Mouse (Mus musculus) kidney, postnatal 0 days (tissue): ENCODE data around the gene Itpr2. TPM values are rescaled to one million over a fixed set of nuclear protein-coding genes. Genes with fewer than 3 reads are reported as not detected.

Experiments
- ATAC-seq: fragments of 200-750 bp; cut with Nextera tagmentation; replicated peaks from 2 replicates; pipeline ENCODE4 v1.8.0; 2017; ENCODE audit warnings: low read depth, moderate number of reproducible peaks, moderate TSS enrichment, moderate library complexity; ENCODE audit not compliant: low FRiP score
- DNase-seq: peaks from one replicate; pipeline ENCODE4 v3.0.0-alpha.2; 2016; ENCODE audit warnings: low spot score
- H3K27ac ChIP-seq: fragments of 300-500 bp; sonication (generic); 2 replicates; pipeline ENCODE4 v1.5.1; 2014; ENCODE audit warnings: mild to moderate bottlenecking
- H3K27me3 ChIP-seq: fragments of 300-500 bp; sonication (generic); 2 replicates; pipeline ENCODE4 v1.6.1; 2014; ENCODE audit warnings: low read length, mixed read lengths; ENCODE audit not compliant: insufficient read depth
- H3K36me3 ChIP-seq: fragments of 300-500 bp; sonication (generic); 2 replicates; pipeline ENCODE4 v1.6.1; 2014; ENCODE audit warnings: low read length, mixed read lengths; ENCODE audit not compliant: insufficient read depth
- H3K4me1 ChIP-seq: fragments of 300-500 bp; sonication (generic); replicated peaks from 2 replicates; pipeline ENCODE4 v1.6.1; 2014; ENCODE audit warnings: antibody characterized with exemption, low read length, mixed read lengths; ENCODE audit not compliant: insufficient read depth
- H3K4me2 ChIP-seq: fragments of 300-500 bp; sonication (generic); 2 replicates; pipeline ENCODE4 v1.6.1; 2014; ENCODE audit warnings: mild to moderate bottlenecking, low read length, moderate library complexity, mixed read lengths
- H3K4me3 ChIP-seq: fragments of 300-500 bp; sonication (generic); replicated peaks from 2 replicates; pipeline ENCODE4 v1.5.1; 2014; ENCODE audit warnings: low read depth, low read length
- H3K9ac ChIP-seq: fragments of 300-500 bp; sonication (generic); 2 replicates; pipeline ENCODE4 v1.6.1; 2014; ENCODE audit warnings: low read depth, low read length
- H3K9me3 ChIP-seq: fragments of 300-500 bp; sonication (generic); replicated peaks from 2 replicates; pipeline ENCODE4 v1.6.1; 2016; ENCODE audit warnings: low read length, inconsistent platforms, mixed read lengths
- CTCF ChIP-seq: IDR thresholded peaks from 2 replicates; pipeline ENCODE4 v1.5.1; 2016; ENCODE audit warnings: antibody characterized with exemption, low read depth, mild to moderate bottlenecking, moderate library complexity
- WGBS: fragments of 180-500 bp; shearing (Covaris S2); extraction: QIAGEN DNeasy Blood & Tissue Kit; methylation state at CpG from one replicate; pipeline ENCODE4 v1.1.7; 2014; 5-methylcytosine and 5-hydroxymethylcytosine counted together
- polyA plus RNA-seq: library from polyadenylated mRNA; unstranded; fragments of >200 nt; fragmentation: Nextera tagmentation; extraction: Ambion mirVana; gene quantifications from 2 replicates; pipeline ENCODE4 v1.2.1, GENCODE M21; 2015

Gene Itpr2
- polyA plus RNA-seq, 1 experiment from 2014 or later = 17.4 TPM

- Histone ChIP-seq H3K36me3 (0 out of 2 replicates have a peak, but pooled peaks cover 7% of the 10 kb centered on the region), H3K4me2 (no peak overlapping the region), H3K4me1 (no peaks in the 10 kb centered on the region), H3K27me3 (no peaks in the 10 kb centered on the region), H3K27ac (no peak overlapping the region), H3K9ac (no peak overlapping the region), H3K4me3 (no peak overlapping the region), H3K9me3 (no peaks in the 10 kb centered on the region)
- 52% methylated on average over 2 of the region's 2 CpGs for WGBS
- DNase-seq (peak; percentile 9), ATAC-seq (no peak)
- no peak for TF ChIP-seq CTCF
These were observed 130.5 kb downstream of the Itpr2 start for GRCm38 (mm10) chr6:146371511-146371910.

- Histone ChIP-seq H3K36me3 (0 out of 2 replicates have a peak, but pooled peaks cover 7% of the 10 kb centered on the region), H3K4me1 (no peaks in the 10 kb centered on the region), H3K27me3 (no peaks in the 10 kb centered on the region), H3K27ac (no peak overlapping the region), H3K4me3 (no peak overlapping the region), H3K9ac (no peak overlapping the region), H3K9me3 (no peaks in the 10 kb centered on the region), H3K4me2 (no peak overlapping the region)
- ATAC-seq (no peak), DNase-seq (no peak)
- no peak for TF ChIP-seq CTCF
- 82% methylated on average over 4 of the region's 4 CpGs for WGBS
These were observed 135.8 kb downstream of the Itpr2 start for GRCm38 (mm10) chr6:146366180-146366579.

GRCm38 (mm10) chr6:146357911-146358310 lies 144.1 kb downstream of the Itpr2 start:
- TF ChIP-seq CTCF = no peak
- H3K36me3 ChIP-seq = no peaks in the 10 kb centered on the region
- DNase-seq = peak; percentile 83
- no peak overlapping the region for H3K4me2 ChIP-seq
- no peak; the same call in 1 of the 2 replicates for ATAC-seq
- peak overlapping the region; percentile 37; the same call in 1 of the 2 replicates for H3K27ac ChIP-seq
- H3K27me3 ChIP-seq = no peaks in the 10 kb centered on the region
- 44% methylated on average over 4 of the region's 4 CpGs for WGBS
- H3K9ac ChIP-seq = no peak overlapping the region
- H3K9me3 ChIP-seq = no peaks in the 10 kb centered on the region
- no peak overlapping the region for H3K4me3 ChIP-seq
- H3K4me1 ChIP-seq = no peaks in the 10 kb centered on the region

- Histone ChIP-seq H3K4me1 (no peaks in the 10 kb centered on the region), H3K27ac (no peak overlapping the region), H3K9ac (no peak overlapping the region), H3K4me3 (no peak overlapping the region), H3K4me2 (no peak overlapping the region), H3K9me3 (no peaks in the 10 kb centered on the region), H3K36me3 (0 out of 2 replicates have a peak, but pooled peaks cover 2% of the 10 kb centered on the region), H3K27me3 (no peaks in the 10 kb centered on the region)
- ATAC-seq = no peak
- no peak for TF ChIP-seq CTCF
- no peak for DNase-seq
- WGBS = 72% methylated on average over 9 of the region's 9 CpGs
These were observed 149.7 kb downstream of the Itpr2 start for GRCm38 (mm10) chr6:146352258-146352805.

GRCm38 (mm10) chr6:146351816-146352215 lies 150.2 kb downstream of the Itpr2 start:
- H3K4me3 ChIP-seq = no peak overlapping the region
- TF ChIP-seq CTCF = no peak
- H3K9ac ChIP-seq = no peak overlapping the region
- no peak for ATAC-seq
- no peak overlapping the region for H3K4me2 ChIP-seq
- H3K9me3 ChIP-seq = no peaks in the 10 kb centered on the region
- H3K4me1 ChIP-seq = no peaks in the 10 kb centered on the region
- no peak overlapping the region for H3K27ac ChIP-seq
- DNase-seq = no peak
- 0 out of 2 replicates have a peak, but pooled peaks cover 2% of the 10 kb centered on the region for H3K36me3 ChIP-seq
- WGBS = 71% methylated on average over 7 of the region's 7 CpGs
- H3K27me3 ChIP-seq = no peaks in the 10 kb centered on the region

- Histone ChIP-seq H3K4me3 (no peak overlapping the region), H3K27ac (no peak overlapping the region), H3K27me3 (no peaks in the 10 kb centered on the region), H3K4me1 (0 out of 2 replicates have a peak, but pooled peaks cover 3% of the 10 kb centered on the region), H3K4me2 (no peak overlapping the region), H3K9me3 (no peaks in the 10 kb centered on the region), H3K36me3 (0 out of 2 replicates have a peak, but pooled peaks cover 2% of the 10 kb centered on the region), H3K9ac (no peak overlapping the region)
- WGBS = 68% methylated on average over 4 of the region's 4 CpGs
- DNase-seq (no peak), ATAC-seq (no peak)
- no peak for TF ChIP-seq CTCF
These were observed 154.5 kb downstream of the Itpr2 start for GRCm38 (mm10) chr6:146347568-146347967.
